Mouse (Mus musculus) embryonic facial prominence, embryonic 15.5 days (tissue): ENCODE results near the gene Tmem150c. TPM values are rescaled to one million over a fixed set of nuclear protein-coding genes. Genes with fewer than 3 reads are reported as not detected.

Experiments
- ATAC-seq: fragments of 200-750 bp; cut with Nextera tagmentation; 2 replicates; pipeline ENCODE4 v1.8.0; 2017; ENCODE audit warnings: low read depth, moderate TSS enrichment; ENCODE audit not compliant: insufficient number of reproducible peaks, low FRiP score, low TSS enrichment
- H3K27ac ChIP-seq: fragments of 300-500 bp; sonication (generic); replicated peaks from 2 replicates; pipeline ENCODE4 v1.5.1; 2015; ENCODE audit warnings: mild to moderate bottlenecking, inconsistent platforms
- H3K27me3 ChIP-seq: fragments of 300-500 bp; sonication (generic); 2 replicates; pipeline ENCODE4 v1.6.1; 2015; ENCODE audit warnings: inconsistent platforms
- H3K36me3 ChIP-seq: fragments of 300-500 bp; sonication (generic); 2 replicates; pipeline ENCODE4 v1.6.1; 2015; ENCODE audit warnings: mild to moderate bottlenecking, inconsistent platforms
- H3K4me1 ChIP-seq: fragments of 300-500 bp; sonication (generic); 2 replicates; pipeline ENCODE4 v1.6.1; 2015; ENCODE audit warnings: inconsistent platforms
- H3K4me2 ChIP-seq: fragments of 300-500 bp; sonication (generic); replicated peaks from 2 replicates; pipeline ENCODE4 v1.6.1; 2015; ENCODE audit warnings: mild to moderate bottlenecking, inconsistent platforms
- H3K4me3 ChIP-seq: fragments of 300-500 bp; sonication (generic); replicated peaks from 2 replicates; pipeline ENCODE4 v1.5.1; 2015; ENCODE audit warnings: mild to moderate bottlenecking, inconsistent platforms
- H3K9ac ChIP-seq: fragments of 300-500 bp; sonication (generic); 2 replicates; pipeline ENCODE4 v1.6.1; 2015; ENCODE audit warnings: inconsistent platforms
- H3K9me3 ChIP-seq: fragments of 300-500 bp; sonication (generic); replicated peaks from 2 replicates; pipeline ENCODE4 v1.6.1; 2016; ENCODE audit warnings: inconsistent platforms
- WGBS: fragments of 180-500 bp; shearing (Covaris S2); methylation state at CpG from one replicate; pipeline ENCODE4 v1.1.7; 2015; 5-methylcytosine and 5-hydroxymethylcytosine counted together
- polyA plus RNA-seq: library from polyadenylated mRNA; unstranded; fragments of >200 nt; fragmentation: Nextera tagmentation; extraction: Ambion mirVana; gene quantifications from 2 replicates; pipeline ENCODE4 v1.2.1, GENCODE M21; 2015

Gene Tmem150c
- polyA plus RNA-seq, 1 experiment from 2014 or later: 6.2 TPM

- Histone ChIP-seq H3K4me3 (no peak overlapping the region), H3K4me2 (no peak overlapping the region), H3K27ac (no peak overlapping the region), H3K9ac (no peak overlapping the region), H3K36me3 (no peaks in the 10 kb centered on the region), H3K9me3 (no peaks in the 10 kb centered on the region), H3K27me3 (peaks cover 12% of the 10 kb centered on the region; the same call in 1 of the 2 replicates), H3K4me1 (peaks cover 9% of the 10 kb centered on the region)
- 55% methylated on average over 7 of the region's 7 CpGs for WGBS
- ATAC-seq: no peak
These were observed 3.8 kb upstream of the Tmem150c start for GRCm38 (mm10) chr5:100163368-100163767.

DNA sequence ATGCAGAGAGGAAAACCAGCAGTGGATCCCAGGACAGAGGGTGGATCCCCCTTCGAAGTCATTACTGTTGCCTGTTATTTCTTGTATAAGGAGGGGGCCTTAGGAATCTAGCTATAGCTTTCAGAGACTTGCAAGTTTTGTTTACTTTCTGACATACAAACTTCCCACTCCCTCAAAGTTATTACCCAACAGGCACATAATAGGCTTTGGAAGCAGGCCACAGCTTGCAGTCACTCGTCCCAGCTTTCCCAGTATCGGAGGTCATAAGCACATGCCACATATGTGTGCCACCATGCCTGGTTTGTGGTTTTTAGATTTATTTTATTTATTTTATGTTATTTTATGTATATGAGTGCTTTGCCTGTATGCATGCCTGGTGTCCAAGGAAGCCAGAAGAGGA, 3.2 kb upstream of the Tmem150c start:
- Histone ChIP-seq H3K4me3 (no peak overlapping the region), H3K9me3 (no peaks in the 10 kb centered on the region), H3K27ac (no peak overlapping the region), H3K9ac (no peak overlapping the region), H3K4me1 (peaks cover 10% of the 10 kb centered on the region), H3K27me3 (peaks cover 17% of the 10 kb centered on the region; the same call in 1 of the 2 replicates), H3K4me2 (no peak overlapping the region), H3K36me3 (no peaks in the 10 kb centered on the region)
- WGBS: 55% methylated on average over 3 of the region's 3 CpGs
- ATAC-seq: no peak

DNA sequence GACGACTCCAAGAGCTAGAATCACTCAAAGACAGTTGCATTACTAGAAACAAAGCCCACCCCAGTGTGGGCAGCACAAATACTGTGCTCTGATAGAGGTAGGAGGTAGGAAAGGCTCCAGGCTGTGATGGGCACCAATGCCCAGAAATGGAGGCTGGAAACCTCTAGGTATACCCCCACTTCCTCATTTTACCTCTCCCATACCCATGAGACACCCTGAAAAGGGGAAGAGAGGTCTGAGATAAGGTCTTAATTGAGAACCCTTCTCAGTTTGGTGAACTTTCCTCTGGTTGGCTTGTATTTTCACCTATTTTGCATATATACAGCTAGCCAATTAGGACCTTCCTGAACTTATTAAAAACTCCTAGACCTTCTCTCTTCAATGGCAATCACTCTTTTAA, 2.4 kb upstream of the Tmem150c start:
- Histone ChIP-seq H3K9me3 (no peaks in the 10 kb centered on the region), H3K4me1 (peaks cover 10% of the 10 kb centered on the region), H3K27me3 (peaks cover 18% of the 10 kb centered on the region; the same call in 1 of the 2 replicates), H3K36me3 (no peaks in the 10 kb centered on the region), H3K27ac (no peak overlapping the region), H3K4me3 (no peak overlapping the region), H3K9ac (no peak overlapping the region), H3K4me2 (no peak overlapping the region)
- 56% methylated on average over 1 of the region's 1 CpGs for WGBS
- ATAC-seq: no peak

DNA sequence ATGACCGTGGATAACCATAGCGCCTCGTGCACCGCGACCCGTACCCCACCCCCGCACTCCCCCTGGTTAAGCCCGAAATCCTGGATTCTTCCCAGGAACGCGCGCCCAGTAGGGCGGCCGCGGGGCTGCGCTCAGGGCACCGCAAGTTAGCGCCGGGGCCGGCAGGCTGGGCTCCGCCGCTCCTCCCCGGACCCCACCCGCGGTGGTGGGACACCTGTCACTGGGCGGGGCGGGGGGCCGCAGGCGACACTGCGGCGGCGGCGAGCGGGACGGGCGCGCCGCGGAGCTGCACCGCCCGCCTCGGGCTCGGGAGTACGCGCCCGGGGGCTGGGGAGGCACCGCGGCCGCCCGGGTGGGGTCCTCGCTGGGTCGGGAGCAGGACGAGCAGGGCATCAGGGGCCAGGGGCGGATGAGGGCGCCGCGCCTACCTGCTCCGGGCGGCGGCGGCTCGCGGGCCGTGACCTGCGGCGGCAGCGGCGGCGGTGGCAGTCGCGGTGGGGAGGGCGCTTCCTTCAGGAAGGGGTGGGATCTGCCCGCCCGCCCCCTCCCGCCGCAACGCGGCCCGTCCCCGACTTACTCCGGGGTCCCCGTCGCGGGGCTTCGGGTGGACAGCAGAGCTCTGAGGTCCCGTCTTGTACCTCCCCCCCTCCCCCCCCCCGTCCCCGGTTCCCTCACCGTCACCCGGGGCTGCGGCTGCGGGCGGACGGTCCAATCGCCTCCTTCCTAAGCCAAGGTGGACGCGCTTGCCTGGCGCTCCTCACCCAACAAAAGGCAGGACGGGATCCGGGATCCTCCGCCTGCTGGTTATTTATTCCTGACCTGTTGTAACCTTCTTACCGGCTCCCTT, 594 bp downstream of the Tmem150c start:
- peaks cover 23% of the 10 kb centered on the region; the same call in 1 of the 2 replicates for H3K27me3 ChIP-seq
- under 1% methylated on average over 84 of the region's 101 CpGs for WGBS
- H3K4me3 ChIP-seq: peak overlapping the region; percentile 58
- no peaks in the 10 kb centered on the region for H3K36me3 ChIP-seq
- peak overlapping the region; percentile 98 for H3K4me2 ChIP-seq
- no peak overlapping the region for H3K27ac ChIP-seq
- ATAC-seq: peak; percentile 63; the same call in 1 of the 2 replicates
- peak overlapping the region; percentile 34 for H3K9ac ChIP-seq
- no peaks in the 10 kb centered on the region for H3K9me3 ChIP-seq
- H3K4me1 ChIP-seq: peaks cover 10% of the 10 kb centered on the region

DNA sequence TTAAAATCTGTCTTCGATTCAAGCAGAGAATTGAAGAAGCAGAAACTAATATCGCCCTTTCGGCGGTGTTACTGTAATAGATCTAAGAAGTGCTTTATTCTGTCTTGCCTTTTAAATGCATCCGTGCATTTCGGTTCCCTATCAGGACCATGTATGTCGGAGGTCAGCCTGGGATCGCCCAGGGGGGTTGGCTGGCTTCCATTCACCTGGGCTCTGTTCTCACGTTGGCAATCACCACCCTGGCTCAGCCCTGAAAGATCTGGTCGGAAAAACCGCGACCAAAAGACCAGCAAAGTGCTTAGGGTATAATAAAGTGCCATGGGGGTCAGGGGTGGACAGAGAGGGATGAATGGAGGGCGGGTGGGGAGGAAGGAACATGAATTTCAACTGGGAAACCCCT, 1.3 kb downstream of the Tmem150c start:
- H3K27me3 ChIP-seq: peaks cover 23% of the 10 kb centered on the region; the same call in 1 of the 2 replicates
- 13% methylated on average over 13 of the region's 13 CpGs for WGBS
- peak overlapping the region; percentile 98 for H3K4me2 ChIP-seq
- no peak overlapping the region for H3K27ac ChIP-seq
- H3K9me3 ChIP-seq: no peaks in the 10 kb centered on the region
- no peak for ATAC-seq
- peak overlapping the region; percentile 58 for H3K4me3 ChIP-seq
- no peak overlapping the region for H3K9ac ChIP-seq
- no peaks in the 10 kb centered on the region for H3K36me3 ChIP-seq
- peaks cover 10% of the 10 kb centered on the region for H3K4me1 ChIP-seq

- Histone ChIP-seq H3K36me3 (no peaks in the 10 kb centered on the region), H3K4me2 (no peak overlapping the region), H3K4me3 (no peak overlapping the region), H3K9ac (no peak overlapping the region), H3K27ac (no peak overlapping the region), H3K9me3 (no peaks in the 10 kb centered on the region), H3K4me1 (peaks cover 10% of the 10 kb centered on the region), H3K27me3 (peaks cover 23% of the 10 kb centered on the region; the same call in 1 of the 2 replicates)
- WGBS: 64% methylated on average over 6 of the region's 6 CpGs
- no peak for ATAC-seq
These were observed 4.0 kb downstream of the Tmem150c start for GRCm38 (mm10) chr5:100155646-100156045.

GRCm38 (mm10) chr5:100149967-100150366, 9.6 kb downstream of the Tmem150c start:
- Histone ChIP-seq H3K9me3 (no peaks in the 10 kb centered on the region), H3K4me2 (no peak overlapping the region), H3K27me3 (no peaks in the 10 kb centered on the region), H3K27ac (no peak overlapping the region), H3K4me3 (no peak overlapping the region), H3K9ac (no peak overlapping the region), H3K4me1 (no peaks in the 10 kb centered on the region), H3K36me3 (no peaks in the 10 kb centered on the region)
- ATAC-seq: no peak
- 55% methylated on average over 3 of the region's 3 CpGs for WGBS

- no peaks in the 10 kb centered on the region for H3K9me3 ChIP-seq
- no peak overlapping the region for H3K4me2 ChIP-seq
- H3K36me3 ChIP-seq: no peaks in the 10 kb centered on the region
- H3K9ac ChIP-seq: no peak overlapping the region
- no peak overlapping the region for H3K27ac ChIP-seq
- ATAC-seq: no peak
- no peak overlapping the region for H3K4me3 ChIP-seq
- no peaks in the 10 kb centered on the region for H3K4me1 ChIP-seq
- H3K27me3 ChIP-seq: no peaks in the 10 kb centered on the region
- 79% methylated on average over 7 of the region's 7 CpGs for WGBS
These were observed 14.8 kb downstream of the Tmem150c start for GRCm38 (mm10) chr5:100144836-100145235.

DNA sequence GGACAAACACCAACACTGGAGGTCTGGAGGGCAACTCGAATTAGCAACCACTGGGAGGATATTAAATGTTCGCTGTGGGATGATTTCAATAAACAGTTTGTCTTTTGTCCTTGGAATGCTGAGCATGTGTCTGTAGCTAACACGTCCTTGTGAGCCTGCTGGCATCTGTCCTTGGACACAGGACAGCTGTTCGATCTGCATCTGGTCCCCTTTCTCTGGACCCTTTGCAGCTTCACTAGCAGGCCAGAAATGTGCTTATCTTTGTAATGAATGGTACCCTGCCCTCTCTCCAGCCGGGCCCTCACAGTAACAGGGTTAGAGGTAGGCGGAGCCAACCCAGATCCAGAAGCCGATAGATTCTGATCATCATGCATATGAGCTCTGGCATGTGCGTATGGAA, 32.3 kb downstream of the Tmem150c start:
- 49% methylated on average over 8 of the region's 8 CpGs for WGBS
- no peaks in the 10 kb centered on the region for H3K36me3 ChIP-seq
- H3K4me2 ChIP-seq: no peak overlapping the region
- H3K27ac ChIP-seq: no peak overlapping the region
- no peaks in the 10 kb centered on the region for H3K27me3 ChIP-seq
- H3K9me3 ChIP-seq: no peaks in the 10 kb centered on the region
- no peaks in the 10 kb centered on the region for H3K4me1 ChIP-seq
- ATAC-seq: no peak
- no peak overlapping the region for H3K4me3 ChIP-seq
- no peak overlapping the region for H3K9ac ChIP-seq

DNA sequence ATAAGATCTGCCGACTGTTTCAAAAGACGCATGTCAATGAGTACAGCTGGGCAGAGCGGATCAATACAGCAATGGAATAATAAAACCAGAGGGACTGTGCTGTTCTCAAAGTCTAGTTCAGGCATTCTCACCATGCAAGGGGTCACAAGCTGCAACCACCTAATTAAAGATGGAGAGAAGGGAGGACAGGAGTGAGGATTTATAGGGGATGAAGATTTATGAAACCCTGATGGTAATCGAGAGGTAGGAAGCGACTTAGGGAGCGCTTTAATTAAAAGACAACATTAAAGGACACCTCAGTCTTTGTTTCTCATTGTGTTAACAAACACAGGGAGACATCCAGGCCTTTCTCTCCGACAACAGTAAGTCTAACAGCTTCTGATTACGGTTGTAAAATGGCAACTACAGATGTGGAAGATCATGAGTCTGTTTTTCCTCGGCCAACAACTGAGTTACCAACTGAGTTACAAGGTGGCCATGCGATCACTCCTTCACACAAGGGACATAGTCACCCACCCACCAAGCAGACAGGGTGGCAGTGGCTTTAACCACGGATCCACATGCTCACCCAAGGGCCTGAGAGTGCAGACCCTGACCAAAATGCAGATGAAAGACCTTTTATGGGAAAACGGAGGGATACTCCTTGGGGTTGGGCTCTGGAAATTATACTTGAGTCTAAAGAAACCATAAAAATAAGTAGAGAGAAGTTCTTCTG, 34.0 kb downstream of the Tmem150c start:
- Histone ChIP-seq H3K36me3 (no peaks in the 10 kb centered on the region), H3K27ac (no peak overlapping the region), H3K27me3 (0 out of 2 replicates have a peak, but pooled peaks cover 6% of the 10 kb centered on the region), H3K9me3 (no peaks in the 10 kb centered on the region), H3K9ac (no peak overlapping the region), H3K4me1 (peaks cover 7% of the 10 kb centered on the region; the same call in 1 of the 2 replicates), H3K4me2 (no peak overlapping the region), H3K4me3 (no peak overlapping the region)
- WGBS: 82% methylated on average over 12 of the region's 12 CpGs
- ATAC-seq: no peak

DNA sequence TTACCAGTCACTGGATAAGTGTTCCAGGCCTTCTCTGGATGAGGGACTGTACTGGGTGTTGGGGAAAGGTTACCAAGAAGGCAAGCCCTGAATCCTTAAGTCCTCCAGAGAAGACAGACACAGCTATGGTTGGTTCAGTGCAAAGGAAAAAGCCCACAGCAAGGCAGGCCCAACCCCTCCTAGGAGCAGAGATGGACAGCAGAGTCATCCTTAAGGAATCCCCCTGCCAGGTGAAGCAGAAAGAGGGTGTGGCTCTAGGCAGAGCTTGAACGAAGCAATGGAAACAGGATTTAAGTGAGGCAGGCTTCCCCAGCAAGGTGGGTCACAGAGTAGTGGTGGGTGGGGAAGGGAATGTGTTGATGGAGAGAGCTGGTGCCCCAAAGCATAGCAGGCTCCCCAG, 35.1 kb downstream of the Tmem150c start:
- Histone ChIP-seq H3K36me3 (no peaks in the 10 kb centered on the region), H3K9ac (no peak overlapping the region), H3K27me3 (peaks cover 9% of the 10 kb centered on the region), H3K4me1 (peaks cover 7% of the 10 kb centered on the region; the same call in 1 of the 2 replicates), H3K4me2 (no peak overlapping the region), H3K4me3 (no peak overlapping the region), H3K9me3 (no peaks in the 10 kb centered on the region), H3K27ac (no peak overlapping the region)
- ATAC-seq: no peak
- 38% methylated on average over 1 of the region's 1 CpGs for WGBS
